Mouse (Mus musculus): ENCODE measurements around the gene Asb13.

DNA sequence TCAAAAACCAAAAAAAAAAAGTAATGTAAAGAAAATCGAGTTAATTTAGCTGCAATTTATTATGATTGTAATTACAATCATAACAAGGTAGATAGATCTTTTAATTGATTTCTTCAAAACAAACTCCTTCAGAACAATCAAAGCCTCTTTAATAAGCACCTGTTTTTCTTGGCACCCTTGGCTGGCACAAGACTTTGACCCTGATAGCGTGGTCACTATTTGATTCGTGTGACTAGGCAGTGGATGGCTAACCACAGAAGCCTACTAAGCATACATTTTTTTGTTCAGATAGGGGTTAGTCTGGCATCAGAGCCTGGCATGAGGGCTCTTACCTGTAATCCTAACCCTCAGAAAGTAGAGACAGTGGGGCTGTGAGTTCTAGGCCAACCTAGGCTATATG is 1.2 kb downstream of the Asb13 start:
- TF ChIP-seq EP300 (IDR thresholded peaks at IDR 0.05; ENCODE audit: low read depth): no peak
- no peak for TF ChIP-seq CTCF (IDR thresholded peaks at IDR 0.05; ENCODE audit: low read depth)
